Mouse (Mus musculus) bone marrow, adult 2 months (tissue): ENCODE data around the gene Iqca. TPM values are rescaled to one million over a fixed set of nuclear protein-coding genes. Genes with fewer than 3 reads are reported as not detected.

ENCODE experiments used
- H3K27ac ChIP-seq: fragments of 200-500 bp; 2 replicates; pipeline ENCODE4 v1.5.1; 2012; ENCODE audit warnings: low read depth, mild to moderate bottlenecking, control low read depth, inconsistent platforms, low read length; ENCODE audit not compliant: control insufficient read depth, poor library complexity, insufficient read depth
- H3K4me1 ChIP-seq: fragments of 200-500 bp; 2 replicates; pipeline ENCODE4 v1.6.1; 2011; ENCODE audit warnings: low read length; ENCODE audit not compliant: control insufficient read depth, insufficient read depth
- H3K4me3 ChIP-seq: fragments of 200-500 bp; replicated peaks from 2 replicates; pipeline ENCODE3; 2011; ENCODE audit warnings: mild to moderate bottlenecking, low read depth, low read length, control low read depth; ENCODE audit not compliant: control insufficient read depth
- CTCF ChIP-seq: fragments of 200-500 bp; IDR thresholded peaks from 2 replicates; pipeline ENCODE4 v1.5.1; 2011; ENCODE audit warnings: low read length, control low read depth; ENCODE audit not compliant: control insufficient read depth, insufficient read depth
- POLR2A ChIP-seq: fragments of 200-500 bp; IDR thresholded peaks from 2 replicates; pipeline ENCODE4 v1.6.1; 2011; ENCODE audit warnings: low read depth, mild to moderate bottlenecking, control low read depth, low read length, borderline replicate concordance; ENCODE audit not compliant: control insufficient read depth
- WGBS: fragments of 180-500 bp; shearing (Covaris S2); methylation state at CpG from one replicate; pipeline ENCODE4 v1.1.7; 2018; 5-methylcytosine and 5-hydroxymethylcytosine counted together
- polyA plus RNA-seq: library from polyadenylated mRNA; stranded (reverse); fragments of >200 nt; gene quantifications from 2 replicates; pipeline ENCODE4 v1.2.4, GENCODE M21; 2011; ENCODE audit warnings: low replicate concordance; ENCODE audit not compliant: missing spikeins, insufficient read depth, insufficient read length

Iqca gene
- polyA plus RNA-seq, 1 experiment: not detected

DNA sequence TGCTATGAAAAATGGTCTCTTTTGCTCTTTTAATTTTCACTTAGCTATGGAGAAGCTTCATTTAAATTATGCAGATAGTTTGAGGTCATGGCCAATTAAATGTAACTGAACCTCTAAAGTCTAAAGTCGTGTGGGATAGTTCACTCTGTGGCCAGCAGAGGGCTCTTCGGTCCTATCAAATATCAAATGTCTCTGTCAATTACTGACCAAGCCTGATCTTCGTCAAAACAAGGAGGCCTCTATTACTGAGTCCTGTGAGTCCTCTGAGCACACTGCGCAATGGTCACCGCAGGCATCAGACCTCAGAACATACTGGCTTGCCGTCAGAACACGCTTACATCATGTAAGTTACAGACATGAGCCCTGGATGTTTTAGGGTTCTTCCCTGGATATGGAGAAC is 92.6 kb downstream of the Iqca start:
- WGBS: 33% methylated on average over 7 of the region's 7 CpGs
- no peak for TF ChIP-seq CTCF
- no peak for TF ChIP-seq POLR2A
- Histone ChIP-seq H3K4me1 (no peaks in the 10 kb centered on the region), H3K27ac (no peak overlapping the region), H3K4me3 (no peak overlapping the region)

DNA sequence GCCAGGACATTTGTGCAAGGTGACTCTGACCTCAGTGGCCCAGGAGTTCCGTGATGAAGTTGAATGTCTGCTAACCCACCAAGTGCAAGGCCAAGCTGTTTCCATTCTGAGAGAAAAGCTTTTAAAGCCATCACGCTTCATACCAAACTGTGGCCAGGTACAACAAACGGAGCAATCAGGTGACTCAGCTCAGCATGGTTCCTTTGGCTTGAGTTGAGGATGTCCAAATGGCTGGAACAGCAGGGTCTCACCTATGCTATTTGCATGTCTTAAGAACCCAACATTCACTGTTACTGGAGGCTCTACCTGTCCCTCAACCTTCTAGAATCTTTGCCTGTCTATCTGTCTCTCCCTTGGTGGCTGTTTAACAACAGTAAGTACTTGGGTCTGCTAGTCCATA is 93.1 kb downstream of the Iqca start:
- H3K4me1 ChIP-seq: no peaks in the 10 kb centered on the region
- 75% methylated on average over 3 of the region's 3 CpGs for WGBS
- TF ChIP-seq CTCF: no peak
- no peak for TF ChIP-seq POLR2A
- H3K27ac ChIP-seq: no peak overlapping the region
- no peak overlapping the region for H3K4me3 ChIP-seq

DNA sequence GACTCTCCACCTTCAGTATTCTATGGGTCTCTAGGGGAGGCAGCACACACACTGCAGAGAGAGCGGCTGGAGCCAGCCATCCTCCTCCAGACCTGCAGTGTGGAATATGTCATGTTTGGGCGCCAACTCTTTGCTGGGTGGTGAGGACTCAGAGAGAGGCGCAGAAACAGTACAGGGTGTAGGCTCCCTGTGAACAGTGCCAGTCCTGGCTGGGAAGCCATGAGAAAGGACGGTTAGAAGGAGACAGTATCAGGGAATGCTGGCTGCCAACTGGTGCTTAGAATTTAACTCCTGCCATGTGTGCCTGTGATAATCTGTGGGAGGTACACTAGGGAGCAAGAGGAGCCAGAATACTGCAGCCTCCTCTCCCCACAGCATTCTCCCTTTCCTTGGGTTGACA is 98.2 kb downstream of the Iqca start:
- no peak for TF ChIP-seq CTCF
- no peak for TF ChIP-seq POLR2A
- no peaks in the 10 kb centered on the region for H3K4me1 ChIP-seq
- no peak overlapping the region for H3K27ac ChIP-seq
- H3K4me3 ChIP-seq: no peak overlapping the region
- 72% methylated on average over 4 of the region's 4 CpGs for WGBS

DNA sequence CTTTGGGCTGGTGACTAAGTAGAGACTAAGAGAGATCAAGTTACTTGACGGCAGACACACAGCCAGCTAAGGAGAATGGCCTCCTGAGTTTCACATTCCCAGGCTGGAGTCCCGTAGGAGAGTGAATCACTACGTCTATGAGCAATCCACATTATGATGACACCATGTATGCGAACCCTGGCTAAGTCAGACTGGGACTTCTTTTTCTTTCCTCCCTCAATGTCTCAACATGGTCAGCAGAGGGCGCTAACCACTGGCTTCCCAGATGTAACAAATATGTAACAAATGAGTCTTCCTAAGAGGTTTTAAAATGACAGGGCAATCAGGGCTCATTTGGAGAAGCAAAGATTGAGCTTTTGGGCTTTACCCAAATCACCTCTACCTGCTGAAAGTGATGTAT is 101.9 kb downstream of the Iqca start:
- no peak for TF ChIP-seq POLR2A
- peak; percentile 23 for TF ChIP-seq CTCF
- Histone ChIP-seq H3K4me1 (no peaks in the 10 kb centered on the region), H3K4me3 (no peak overlapping the region), H3K27ac (no peak overlapping the region)
- 8% methylated on average over 5 of the region's 5 CpGs for WGBS

DNA sequence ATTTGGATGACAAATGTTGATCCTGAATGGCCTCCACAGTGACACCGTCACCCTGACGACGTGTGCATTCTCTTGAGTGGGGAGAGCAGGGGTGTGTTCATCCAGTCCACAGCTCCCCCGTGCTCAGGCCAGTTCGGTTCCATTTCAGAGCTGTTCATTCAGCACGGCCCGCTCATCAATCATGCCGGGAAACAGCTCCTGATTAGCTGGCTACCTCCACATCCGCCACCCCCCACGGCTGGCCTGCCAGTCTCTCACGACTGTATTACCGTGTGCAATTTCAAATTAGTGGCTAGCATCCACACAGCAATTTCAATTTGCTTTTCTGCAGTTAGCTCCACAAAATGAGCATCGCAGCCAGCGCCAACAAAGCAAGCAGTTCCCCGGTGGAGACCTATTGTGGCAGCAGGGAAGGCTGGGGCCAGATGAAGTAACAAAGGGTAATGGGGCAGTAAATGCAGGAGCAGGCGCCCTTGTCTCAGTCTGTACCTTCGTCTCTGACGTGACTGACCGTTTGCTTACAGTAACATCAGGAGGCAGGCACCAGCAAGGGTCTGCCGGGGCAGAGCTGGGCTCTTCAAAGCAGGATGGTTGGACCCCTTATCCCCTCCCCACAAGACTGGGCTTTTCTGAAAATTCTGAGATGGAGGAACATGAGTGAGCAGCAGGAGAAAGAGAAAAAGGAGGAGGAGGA is 103.0 kb downstream of the Iqca start:
- TF ChIP-seq CTCF (no peak), POLR2A (no peak)
- Histone ChIP-seq H3K4me3 (no peak overlapping the region), H3K4me1 (no peaks in the 10 kb centered on the region), H3K27ac (no peak overlapping the region)
- WGBS: 16% methylated on average over 20 of the region's 20 CpGs

DNA sequence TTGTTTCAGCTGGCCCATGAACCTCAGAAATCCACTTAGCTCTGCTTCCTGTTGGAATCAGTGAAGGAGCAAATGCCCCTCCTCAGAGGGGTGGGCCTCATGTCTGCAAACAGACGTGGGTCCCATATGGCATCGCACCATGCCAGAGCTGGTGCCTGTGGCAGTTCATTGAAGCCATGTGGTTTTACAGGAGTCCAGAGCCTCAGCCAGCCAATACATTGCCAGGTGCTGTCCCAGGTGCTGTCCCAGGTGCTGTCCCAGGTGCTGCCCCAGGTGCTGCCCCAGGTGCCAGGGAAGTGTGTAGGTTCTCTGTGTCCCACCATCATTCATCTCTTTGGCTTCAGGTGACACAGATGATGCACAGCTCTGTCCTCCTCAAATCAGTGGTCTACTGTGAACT is 124.9 kb downstream of the Iqca start:
- 58% methylated on average over 2 of the region's 2 CpGs for WGBS
- Histone ChIP-seq H3K4me3 (no peak overlapping the region), H3K27ac (no peak overlapping the region), H3K4me1 (no peaks in the 10 kb centered on the region)
- TF ChIP-seq CTCF (no peak), POLR2A (no peak)

DNA sequence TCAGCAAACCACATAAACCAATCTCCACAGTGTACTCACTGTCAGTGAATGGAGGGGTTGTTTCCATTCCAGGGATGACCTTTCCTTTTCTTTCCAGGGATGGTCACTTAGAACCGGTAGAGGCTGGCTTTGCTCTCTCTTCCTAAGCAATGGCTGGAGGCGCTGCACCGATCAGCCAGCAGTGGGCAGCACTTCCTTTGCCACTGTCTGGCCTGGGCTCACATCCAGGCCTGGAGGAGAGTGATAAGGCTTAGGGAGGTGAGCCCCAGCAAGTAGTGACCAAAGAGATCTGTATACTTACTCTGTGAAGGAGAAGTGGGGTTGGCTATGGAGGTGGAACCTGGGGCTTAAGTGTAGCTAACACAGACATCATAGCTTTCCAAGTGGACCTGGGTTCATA is 126.3 kb downstream of the Iqca start:
- TF ChIP-seq CTCF (peak; percentile 45; the same call in 1 of the 2 replicates), POLR2A (no peak)
- WGBS: 6% methylated on average over 3 of the region's 3 CpGs
- H3K4me3 ChIP-seq: no peak overlapping the region
- no peaks in the 10 kb centered on the region for H3K4me1 ChIP-seq
- no peak overlapping the region for H3K27ac ChIP-seq

DNA sequence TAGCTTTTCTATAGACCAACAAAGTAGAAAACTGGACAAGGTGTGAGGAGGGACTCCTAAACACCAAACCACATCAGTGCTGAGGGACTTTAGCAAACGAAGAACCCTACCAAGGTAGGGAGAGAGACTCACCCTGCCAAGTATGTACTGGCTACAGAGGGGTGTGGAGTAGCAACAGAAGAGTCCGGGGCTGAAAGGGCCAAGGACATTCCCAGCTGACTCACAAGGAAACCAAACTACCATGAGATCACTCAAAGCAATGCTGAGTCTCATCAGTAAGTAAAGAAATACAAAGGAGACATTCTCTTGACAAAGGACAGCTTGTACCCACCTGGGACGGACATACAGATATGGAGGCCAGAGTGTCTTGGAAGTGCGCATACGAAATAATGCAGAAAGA is 132.9 kb downstream of the Iqca start:
- H3K27ac ChIP-seq: no peak overlapping the region
- H3K4me1 ChIP-seq: no peaks in the 10 kb centered on the region
- TF ChIP-seq CTCF (no peak), POLR2A (no peak)
- 74% methylated on average over 5 of the region's 5 CpGs for WGBS
- no peak overlapping the region for H3K4me3 ChIP-seq

DNA sequence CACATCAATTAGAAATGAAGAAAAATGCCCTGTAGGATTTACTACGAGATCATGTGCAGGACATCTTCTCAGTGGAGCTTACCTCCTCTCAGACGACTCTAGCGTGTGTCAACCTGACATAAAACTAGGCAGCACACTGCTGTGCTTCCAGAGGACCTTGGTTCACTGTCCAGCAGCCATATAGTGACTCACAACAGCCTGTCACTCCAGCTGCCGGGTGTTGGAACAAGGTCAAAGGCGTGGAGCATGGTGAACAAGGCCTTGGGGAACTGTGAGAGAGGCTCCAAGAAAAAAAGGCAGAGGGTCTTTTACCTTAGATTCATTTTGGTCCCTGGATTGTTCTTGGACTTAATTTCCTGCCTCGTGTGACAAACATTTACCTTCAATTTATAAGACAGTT is 135.1 kb downstream of the Iqca start:
- no peak for TF ChIP-seq CTCF
- no peak for TF ChIP-seq POLR2A
- Histone ChIP-seq H3K27ac (no peak overlapping the region), H3K4me1 (no peaks in the 10 kb centered on the region), H3K4me3 (no peak overlapping the region)
- 69% methylated on average over 6 of the region's 6 CpGs for WGBS
